Mouse (Mus musculus) forebrain, postnatal 0 days (tissue): Measurements from ENCODE around the gene Arpc1a. TPM values are rescaled to one million over a fixed set of nuclear protein-coding genes. Genes with fewer than 3 reads are reported as not detected.
"Not testable (repeated sequence)": the region's sequence is repeated elsewhere in the genome, so short reads cannot be mapped to it uniquely, and the experiment has no call there.

Experiments
- ATAC-seq: fragments of 200-750 bp; cut with Nextera tagmentation; 2 replicates; pipeline ENCODE4 v1.8.0; 2017; ENCODE audit warnings: mild to moderate bottlenecking, moderate library complexity
- DNase-seq: peaks from one replicate; pipeline ENCODE4 v3.0.0-alpha.2; 2015
- H3K27ac ChIP-seq: fragments of 300-500 bp; sonication (generic); 2 replicates; pipeline ENCODE4 v1.5.1; 2014; ENCODE audit warnings: low read depth, mild to moderate bottlenecking, antibody characterized with exemption, low read length, moderate library complexity, mixed read lengths
- H3K27me3 ChIP-seq: fragments of 300-500 bp; sonication (generic); 2 replicates; pipeline ENCODE4 v1.6.1; 2014; ENCODE audit warnings: mild to moderate bottlenecking, low read length, mixed read lengths; ENCODE audit not compliant: insufficient read depth
- H3K36me3 ChIP-seq: fragments of 300-500 bp; sonication (generic); 2 replicates; pipeline ENCODE4 v1.6.1; 2014; ENCODE audit warnings: mild to moderate bottlenecking, moderate library complexity; ENCODE audit not compliant: insufficient read depth
- H3K4me1 ChIP-seq: fragments of 300-500 bp; sonication (generic); 2 replicates; pipeline ENCODE4 v1.6.1; 2014; ENCODE audit warnings: antibody characterized with exemption; ENCODE audit not compliant: insufficient read depth
- H3K4me2 ChIP-seq: fragments of 300-500 bp; sonication (generic); 2 replicates; pipeline ENCODE4 v1.6.1; 2014; ENCODE audit warnings: low read depth, mild to moderate bottlenecking, moderate library complexity
- H3K4me3 ChIP-seq: fragments of 300-500 bp; sonication (generic); 2 replicates; pipeline ENCODE4 v1.5.1; 2014; ENCODE audit warnings: low read depth, low read length, mixed read lengths
- H3K9ac ChIP-seq: fragments of 300-500 bp; sonication (generic); 2 replicates; pipeline ENCODE4 v1.6.1; 2014; ENCODE audit warnings: mild to moderate bottlenecking
- H3K9me3 ChIP-seq: fragments of 300-500 bp; sonication (generic); 2 replicates; pipeline ENCODE4 v1.6.1; 2016; ENCODE audit warnings: low read length
- CTCF ChIP-seq: sonication (generic); IDR thresholded peaks from 2 replicates; pipeline ENCODE4 v1.5.1; 2016; ENCODE audit warnings: antibody characterized with exemption, control low read depth, low read depth
- WGBS: fragments of 180-500 bp; shearing (Covaris S2); extraction: QIAGEN DNeasy Blood & Tissue Kit; methylation state at CpG from one replicate; pipeline ENCODE4 v1.1.7; 2014; 5-methylcytosine and 5-hydroxymethylcytosine counted together
- polyA plus RNA-seq: library from polyadenylated mRNA; unstranded; fragments of >200 nt; fragmentation: Nextera tagmentation; extraction: Ambion mirVana; gene quantifications from 2 replicates; pipeline ENCODE4 v1.2.1, GENCODE M21; 2015
- total RNA-seq: library from RNA; depleted of rRNA; stranded (reverse); fragments of >200 nt; gene quantifications from 2 replicates; pipeline ENCODE4 v1.2.3, GENCODE M21; 2014

Arpc1a gene
- total and polyA plus RNA-seq, 2 experiments from 2014 or later, result 146 to 273 TPM

- WGBS, result 65% methylated on average over 2 of the region's 2 CpGs
- no peak for ATAC-seq
- Histone ChIP-seq H3K4me2 (peak overlapping the region; percentile 85), H3K4me1 (peaks cover 7% of the 10 kb centered on the region; the same call in 1 of the 2 replicates), H3K27me3 (no peaks in the 10 kb centered on the region), H3K36me3 (0 out of 2 replicates have a peak, but pooled peaks cover 2% of the 10 kb centered on the region), H3K4me3 (peak overlapping the region; percentile 87), H3K27ac (no peak overlapping the region), H3K9ac (peak overlapping the region; percentile 93), H3K9me3 (no peaks in the 10 kb centered on the region)
- no peak for TF ChIP-seq CTCF
- no peak for DNase-seq
Observed at GRCm38 (mm10) chr5:145084822-145085221, 1.2 kb downstream of the Arpc1a start.

- Histone ChIP-seq H3K4me3 (no peak overlapping the region), H3K27ac (no peak overlapping the region), H3K4me1 (peaks cover 7% of the 10 kb centered on the region; the same call in 1 of the 2 replicates), H3K4me2 (no peak overlapping the region), H3K9me3 (no peaks in the 10 kb centered on the region), H3K9ac (no peak overlapping the region), H3K36me3 (peaks cover 24% of the 10 kb centered on the region), H3K27me3 (no peaks in the 10 kb centered on the region)
- ATAC-seq, result no peak
- TF ChIP-seq CTCF, result no peak
- 88% methylated on average over 2 of the region's 2 CpGs for WGBS
- no peak for DNase-seq
Observed at GRCm38 (mm10) chr5:145088186-145088585, 4.6 kb downstream of the Arpc1a start.

- Histone ChIP-seq H3K9me3 (no peaks in the 10 kb centered on the region), H3K4me2 (no peak overlapping the region), H3K4me1 (peaks cover 2% of the 10 kb centered on the region; the same call in 1 of the 2 replicates), H3K9ac (no peak overlapping the region), H3K4me3 (no peak overlapping the region), H3K27ac (no peak overlapping the region), H3K36me3 (peaks cover 39% of the 10 kb centered on the region), H3K27me3 (no peaks in the 10 kb centered on the region)
- TF ChIP-seq CTCF, result no peak
- 95% methylated on average over 3 of the region's 3 CpGs for WGBS
- no peak for ATAC-seq
- DNase-seq, result no peak
Observed at GRCm38 (mm10) chr5:145089878-145090277, 6.2 kb downstream of the Arpc1a start.

- Histone ChIP-seq H3K4me3 (no peak overlapping the region), H3K4me1 (no peaks in the 10 kb centered on the region), H3K9me3 (no peaks in the 10 kb centered on the region), H3K36me3 (peaks cover 87% of the 10 kb centered on the region), H3K4me2 (no peak overlapping the region), H3K9ac (no peak overlapping the region), H3K27me3 (no peaks in the 10 kb centered on the region), H3K27ac (no peak overlapping the region)
- no peak for TF ChIP-seq CTCF
- ATAC-seq, result no peak
- WGBS, result 91% methylated on average over 4 of the region's 4 CpGs
- DNase-seq, result no peak
Observed at GRCm38 (mm10) chr5:145096195-145096594, 12.6 kb downstream of the Arpc1a start.

GRCm38 (mm10) chr5:145098340-145098821, 14.8 kb downstream of the Arpc1a start:
- Histone ChIP-seq H3K9me3 (no peaks in the 10 kb centered on the region), H3K27ac (no peak overlapping the region), H3K4me3 (no peak overlapping the region), H3K4me1 (no peaks in the 10 kb centered on the region), H3K9ac (no peak overlapping the region), H3K36me3 (peaks cover 89% of the 10 kb centered on the region), H3K4me2 (no peak overlapping the region), H3K27me3 (no peaks in the 10 kb centered on the region)
- 95% methylated on average over 10 of the region's 10 CpGs for WGBS
- TF ChIP-seq CTCF, result no peak
- no peak for ATAC-seq
- no peak for DNase-seq

GRCm38 (mm10) chr5:145100960-145101359, 17.3 kb downstream of the Arpc1a start:
- WGBS, result 97% methylated on average over 9 of the region's 9 CpGs
- Histone ChIP-seq H3K9ac (no peak overlapping the region), H3K9me3 (no peaks in the 10 kb centered on the region), H3K4me1 (no peaks in the 10 kb centered on the region), H3K27ac (no peak overlapping the region), H3K4me3 (no peak overlapping the region), H3K36me3 (peaks cover 92% of the 10 kb centered on the region), H3K4me2 (no peak overlapping the region), H3K27me3 (no peaks in the 10 kb centered on the region)
- no peak for DNase-seq
- no peak for ATAC-seq
- TF ChIP-seq CTCF, result no peak

- not testable (repeated sequence) for ATAC-seq, H3K9ac ChIP-seq, H3K27me3 ChIP-seq, H3K4me3 ChIP-seq, DNase-seq, H3K4me2 ChIP-seq, H3K9me3 ChIP-seq, H3K27ac ChIP-seq, H3K4me1 ChIP-seq
- H3K36me3 ChIP-seq, result peaks cover 92% of the 10 kb centered on the region
- WGBS, result 98% methylated on average over 11 of the region's 11 CpGs
Observed at GRCm38 (mm10) chr5:145101451-145101850, 17.8 kb downstream of the Arpc1a start.

GRCm38 (mm10) chr5:145102706-145103105, 19.1 kb downstream of the Arpc1a start:
- DNase-seq (no peak), ATAC-seq (no peak)
- Histone ChIP-seq H3K9ac (no peak overlapping the region), H3K4me3 (no peak overlapping the region), H3K27ac (no peak overlapping the region), H3K36me3 (peaks cover 94% of the 10 kb centered on the region), H3K9me3 (no peaks in the 10 kb centered on the region), H3K4me2 (no peak overlapping the region), H3K27me3 (no peaks in the 10 kb centered on the region), H3K4me1 (no peaks in the 10 kb centered on the region)
- no peak for TF ChIP-seq CTCF
- 96% methylated on average over 4 of the region's 4 CpGs for WGBS
